Mouse (Mus musculus): ENCODE data around the gene Otulin.

Gene Otulin

DNA sequence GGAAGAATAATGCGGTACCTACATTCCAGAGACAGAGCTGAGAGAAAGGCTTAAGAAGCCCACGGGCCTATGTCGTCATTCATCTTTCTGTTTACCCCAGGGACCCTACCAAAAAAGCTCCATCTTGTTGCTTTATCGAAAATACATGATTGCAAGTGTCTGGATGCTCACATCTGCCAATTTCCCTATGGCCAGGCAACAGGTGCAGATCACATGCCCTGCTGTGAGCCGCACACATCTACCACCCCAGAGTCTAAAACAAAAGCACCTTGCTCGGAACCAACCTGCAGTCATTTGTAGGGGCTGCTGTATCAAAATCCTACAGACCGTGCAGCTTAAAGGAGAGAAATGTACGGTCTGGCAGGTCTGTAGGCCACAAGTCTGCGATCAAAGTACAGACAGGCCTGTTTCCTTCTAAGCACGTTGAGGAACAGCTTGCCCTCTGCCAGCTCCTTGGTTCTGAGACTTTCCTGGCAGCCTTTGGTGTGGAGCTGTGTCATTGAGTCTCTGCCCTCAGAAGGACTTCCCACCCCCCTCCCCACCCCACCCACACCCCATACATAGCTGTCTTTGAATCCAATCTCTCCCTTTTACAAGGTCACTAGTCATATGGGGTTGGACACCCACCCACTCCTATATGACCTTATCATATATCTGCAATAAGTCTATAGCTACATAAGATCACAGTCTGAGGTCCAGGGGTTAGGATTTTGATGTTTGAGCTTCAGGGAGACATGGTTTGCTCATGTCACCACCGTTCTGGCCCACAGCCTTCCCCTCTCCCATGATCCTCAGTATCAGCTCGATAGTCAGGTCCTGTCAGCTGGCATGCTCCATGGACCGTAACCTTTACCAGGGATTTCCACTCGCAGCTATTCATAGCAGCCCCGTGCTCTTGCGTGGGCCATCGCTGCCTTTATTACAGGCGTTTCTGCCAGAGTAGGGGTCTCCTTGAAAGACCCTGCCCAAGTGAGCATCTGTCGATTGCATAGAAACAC is 79.1 kb downstream of the Otulin start:
- in situ Hi-C loops (cut with MseI, MboI): no loop called here

DNA sequence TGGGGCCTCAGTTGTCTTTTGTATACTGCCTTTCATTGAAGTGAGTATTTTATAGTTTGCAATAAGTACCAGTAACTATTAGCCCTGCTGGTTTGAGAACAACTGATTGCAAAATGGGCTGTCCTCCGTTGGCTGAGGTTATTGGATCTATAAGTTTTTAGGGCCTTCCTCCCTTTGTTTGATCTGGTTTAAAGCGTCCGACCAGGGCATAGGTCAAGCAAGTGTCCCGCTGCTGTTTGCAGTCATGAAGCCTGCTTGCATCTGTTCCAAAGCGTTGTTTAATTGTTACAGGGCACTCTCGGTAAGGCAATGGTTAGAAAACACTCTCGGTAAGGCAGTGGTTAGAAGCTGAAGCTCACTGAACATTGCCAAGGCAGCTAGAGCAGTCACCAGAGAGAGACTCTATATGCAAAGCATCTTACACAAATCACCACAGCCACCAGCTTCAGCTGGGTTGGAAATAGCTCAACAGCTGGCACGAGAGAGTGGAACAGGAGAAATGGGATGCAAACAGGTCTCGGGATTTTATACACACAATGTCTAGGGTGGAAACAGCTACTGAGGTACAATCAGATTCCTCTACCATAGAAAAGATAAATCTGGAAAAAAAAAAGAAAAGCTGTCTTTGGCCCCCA is 80.0 kb downstream of the Otulin start:
- in situ Hi-C loops (cut with MseI, MboI): no loop called here

DNA sequence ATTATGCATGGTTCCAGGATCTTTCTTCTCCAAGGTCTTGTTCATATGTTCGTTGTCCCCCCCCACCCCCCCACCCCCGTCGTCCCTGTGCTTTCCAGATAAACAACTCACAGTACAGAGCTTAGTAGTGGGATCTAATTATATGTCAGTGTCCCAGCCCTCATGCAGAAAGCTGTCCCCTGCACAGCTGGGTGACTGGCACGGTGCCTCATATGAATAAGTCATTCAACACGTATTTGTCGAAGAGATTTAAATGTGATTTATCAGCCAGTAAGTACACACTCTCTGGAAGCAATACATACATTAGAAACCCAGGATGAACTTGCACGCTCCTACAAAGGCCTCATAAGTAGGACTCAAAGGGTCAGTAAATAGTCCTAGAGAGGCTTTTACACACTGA is 80.6 kb downstream of the Otulin start:
- in situ Hi-C loops (cut with MseI, MboI): no loop called here

DNA sequence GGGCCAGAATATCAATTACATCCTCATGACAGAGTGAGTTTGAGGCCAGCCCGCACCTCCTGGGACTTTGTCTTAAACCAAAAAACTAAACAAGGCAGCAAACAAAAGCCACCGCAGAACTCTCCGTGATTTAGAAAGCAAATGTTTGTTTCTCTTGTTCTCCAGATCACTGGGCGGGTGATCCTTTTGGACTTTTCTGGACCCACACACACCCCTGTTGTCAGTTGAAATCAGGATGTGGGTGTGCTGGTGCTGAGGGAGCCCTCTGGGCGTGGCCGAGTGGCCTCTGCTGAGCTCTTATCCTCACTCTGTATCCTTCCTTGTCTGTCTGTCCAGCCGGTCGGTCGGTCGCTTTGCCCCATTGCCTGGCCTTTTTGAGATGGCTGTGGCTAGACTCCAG is 81.4 kb downstream of the Otulin start:
- in situ Hi-C loops (cut with MseI, MboI): no loop called here

DNA sequence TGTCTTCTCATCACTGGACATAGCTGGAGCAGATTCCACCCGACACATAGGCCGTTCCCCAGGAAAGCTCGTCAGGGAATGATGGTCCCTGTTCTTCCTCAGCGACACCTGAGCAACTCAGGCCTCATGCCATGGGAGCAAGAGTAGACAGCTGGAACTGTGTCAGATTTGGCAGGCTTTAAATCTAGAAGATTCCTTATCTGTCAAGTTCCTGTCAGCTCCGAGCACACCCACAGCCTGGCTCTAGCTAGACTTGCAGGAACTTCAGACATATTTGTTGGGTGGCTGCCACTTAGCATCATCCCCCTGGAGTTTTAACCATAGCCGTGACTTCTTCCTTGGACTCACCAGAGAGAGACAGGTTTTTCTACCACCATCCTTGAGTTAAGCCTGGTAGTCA is 82.4 kb downstream of the Otulin start:
- in situ Hi-C loops (cut with MseI, MboI): no loop called here

DNA sequence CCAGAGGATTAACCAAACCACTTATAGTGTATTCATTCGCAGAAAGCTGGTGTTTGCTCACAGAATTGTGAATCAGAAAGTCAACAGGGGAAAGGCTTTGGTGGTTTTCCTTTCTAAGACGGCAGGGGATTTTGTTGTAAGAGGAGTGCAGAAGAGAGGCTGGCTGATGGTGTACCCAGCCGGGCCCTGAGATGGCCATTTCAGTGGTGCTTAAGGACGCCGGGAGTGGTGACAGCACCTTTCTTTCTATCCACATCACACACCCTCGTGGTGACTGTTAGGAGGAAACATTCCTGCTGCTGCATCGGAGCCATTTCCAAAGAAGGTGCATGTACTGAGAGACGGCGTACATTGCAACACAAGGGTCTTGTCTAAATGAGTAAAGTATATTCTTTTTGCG is 85.3 kb downstream of the Otulin start:
- in situ Hi-C loops (cut with MseI, MboI): no loop called here

DNA sequence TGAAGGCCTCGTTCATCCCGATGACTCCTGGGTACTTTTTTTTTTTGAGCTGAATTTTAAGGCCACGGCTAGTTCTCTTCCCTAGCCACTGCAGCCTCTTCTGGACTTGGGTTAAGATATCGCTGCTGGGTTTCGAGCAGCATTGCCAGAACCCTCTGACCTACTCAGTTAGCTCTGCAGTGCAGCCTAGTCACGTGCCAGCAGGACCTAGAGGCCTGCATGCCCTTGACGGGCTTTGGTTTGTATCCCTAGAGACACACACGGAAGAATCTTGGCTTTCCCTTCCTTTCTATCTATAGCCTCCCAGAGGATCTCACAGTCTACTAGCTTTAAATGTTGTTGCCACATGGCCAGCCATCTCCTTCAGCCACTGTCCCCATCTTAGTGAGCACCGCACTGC is 90.7 kb downstream of the Otulin start:
- in situ Hi-C loops (cut with MseI, MboI): loop anchor here in 1 of 2 experiments (5.0 kb wide), 1 partner anchor 72 kb away; the partner anchor contains the start of gene Ank

DNA sequence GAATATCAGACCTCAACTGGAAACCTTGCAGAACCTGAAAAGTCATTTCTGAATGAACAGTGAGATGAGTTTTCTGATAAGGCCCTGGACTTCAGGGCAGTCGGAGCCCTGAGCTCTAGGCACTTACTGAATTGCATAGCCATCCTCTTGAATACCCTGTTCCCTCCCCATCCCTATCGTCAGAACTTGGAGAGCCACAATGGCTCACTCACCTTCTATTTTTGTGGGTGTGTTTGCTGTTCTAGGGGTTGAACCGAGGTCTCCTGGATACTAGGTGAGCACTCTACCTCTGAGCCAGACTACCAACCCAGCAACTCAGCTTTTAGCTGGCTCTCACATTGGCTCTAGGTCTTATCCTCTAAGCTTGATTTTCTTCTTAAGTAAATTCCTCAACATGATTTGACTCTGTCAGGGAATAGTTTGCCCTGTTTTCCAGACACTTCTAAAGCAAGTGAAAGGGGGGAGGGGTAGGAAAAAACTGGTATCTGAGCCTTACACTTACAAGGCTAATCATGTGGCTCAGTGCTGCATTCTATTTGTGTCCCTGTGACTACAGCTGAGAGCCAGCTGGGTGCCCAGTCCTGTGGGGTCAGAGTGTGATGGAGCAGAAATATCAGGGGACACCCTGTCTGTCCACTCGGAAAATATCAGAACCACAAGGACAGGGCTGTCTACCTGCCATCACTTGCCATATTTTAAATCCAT is 92.8 kb downstream of the Otulin start:
- in situ Hi-C loops (cut with MseI, MboI): no loop called here

DNA sequence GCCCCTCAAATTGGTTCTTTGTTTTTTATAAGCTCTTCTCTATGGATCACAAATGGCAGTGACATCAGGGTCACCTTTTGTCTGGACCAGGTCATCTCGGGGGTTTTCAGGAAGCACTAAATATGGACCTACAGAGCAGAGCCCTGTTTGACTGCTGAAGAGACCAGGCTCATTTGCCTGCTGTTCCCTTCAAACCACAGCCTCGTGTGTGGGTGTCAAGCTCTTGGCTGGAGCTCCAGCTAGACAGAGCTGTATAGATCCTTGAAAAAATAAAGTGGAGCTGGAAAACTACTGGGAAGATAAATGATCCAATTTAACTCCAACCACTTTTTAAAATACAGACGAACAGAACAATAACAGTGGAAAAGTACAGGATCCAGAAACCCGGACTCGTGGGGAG is 93.7 kb downstream of the Otulin start:
- in situ Hi-C loops (cut with MseI, MboI): no loop called here

DNA sequence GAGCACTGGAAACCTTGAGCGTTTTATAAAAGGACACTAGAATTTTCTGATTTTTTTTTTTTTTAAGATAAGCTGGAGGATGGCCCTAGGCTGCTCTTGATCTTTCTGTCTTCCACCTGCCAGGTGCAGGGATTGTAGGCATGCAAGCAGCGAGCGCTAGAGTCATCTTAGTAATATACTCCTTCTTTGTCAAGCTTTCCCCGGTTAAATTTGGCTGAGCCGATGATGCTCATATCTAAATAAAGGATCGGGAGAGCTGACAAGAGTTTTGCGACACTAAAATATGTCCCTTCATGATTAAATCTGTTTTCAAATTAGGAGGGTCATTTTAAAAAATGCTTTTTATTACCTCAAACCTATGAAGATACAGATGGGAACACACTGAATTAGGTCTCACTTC is 94.3 kb downstream of the Otulin start:
- in situ Hi-C loops (cut with MseI, MboI): no loop called here

DNA sequence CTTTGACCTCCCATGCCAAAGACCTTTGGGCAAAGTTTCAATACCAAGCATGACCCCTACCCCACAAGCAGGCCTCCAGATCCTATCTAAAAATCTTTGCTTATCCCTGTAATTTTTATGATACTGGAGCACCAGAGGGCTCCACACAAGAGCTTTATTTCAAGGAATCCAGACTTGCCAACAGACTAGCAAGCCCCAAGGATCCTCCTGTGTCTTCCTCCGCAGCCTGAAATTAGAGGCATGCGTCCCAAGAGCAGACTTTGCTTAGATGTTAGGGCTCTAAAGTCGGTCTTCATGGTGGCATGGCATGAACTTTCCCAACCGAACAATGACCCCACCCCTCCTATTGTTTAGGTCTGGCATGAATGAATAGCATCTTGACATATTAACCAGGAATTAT is 94.8 kb downstream of the Otulin start:
- in situ Hi-C loops (cut with MseI, MboI): no loop called here

DNA sequence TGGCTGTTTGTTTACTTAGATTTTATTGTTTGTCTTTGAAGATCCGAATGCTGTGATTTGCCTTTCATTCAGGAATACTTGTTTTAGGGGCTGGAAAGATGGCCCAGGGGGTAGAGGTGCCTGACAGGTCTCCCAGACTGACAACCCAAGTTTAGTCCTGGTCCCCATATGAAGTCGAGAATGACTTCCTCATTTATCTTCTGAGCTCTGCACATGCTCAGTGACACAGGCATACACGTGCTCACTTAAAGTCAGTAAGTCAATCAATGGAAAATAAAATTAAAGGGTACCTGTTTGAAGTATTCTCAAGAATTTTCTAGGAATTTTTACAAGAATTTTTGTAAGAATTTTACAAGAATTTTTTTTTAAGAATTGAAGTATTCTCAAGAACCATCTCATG is 97.5 kb downstream of the Otulin start:
- in situ Hi-C loops (cut with MseI, MboI): no loop called here

DNA sequence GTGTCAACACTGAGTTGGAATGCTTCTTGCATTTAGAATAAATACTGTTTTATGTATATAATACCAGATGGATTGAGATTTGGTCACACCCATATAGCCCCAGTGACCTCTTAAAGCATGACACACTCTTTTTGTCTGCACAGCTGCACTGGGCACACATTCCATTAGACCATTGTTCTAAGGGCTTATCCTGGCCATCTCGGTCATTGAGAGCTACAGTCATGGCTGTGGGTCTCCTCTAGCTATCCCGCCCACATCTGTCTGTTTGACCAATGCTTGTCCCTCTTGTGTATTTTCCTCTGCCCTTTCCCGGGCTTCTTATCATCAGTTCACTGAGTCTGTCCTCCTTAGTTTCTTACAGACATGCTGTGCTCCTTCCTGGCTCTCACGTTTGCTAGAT is 100.5 kb downstream of the Otulin start:
- in situ Hi-C loops (cut with MseI, MboI): no loop called here

DNA sequence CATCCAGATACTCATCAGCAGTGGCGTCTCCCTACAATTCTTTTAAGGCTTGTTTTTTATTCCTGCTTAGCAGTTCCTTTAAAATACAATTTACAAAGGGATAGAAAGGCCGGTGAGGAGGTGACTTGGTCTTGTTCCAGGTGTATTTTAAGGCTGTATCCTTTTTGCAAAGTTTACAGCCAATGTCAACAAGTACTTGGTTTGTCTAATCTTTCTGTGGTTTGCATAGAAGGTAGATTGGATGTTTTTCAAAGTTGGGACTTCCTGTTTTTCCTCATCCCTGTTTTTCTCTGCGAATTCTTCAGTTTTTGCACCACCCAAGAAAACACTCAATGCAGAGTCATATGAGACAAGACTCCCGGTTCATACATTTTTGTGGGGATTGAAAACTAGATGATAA is 101.6 kb downstream of the Otulin start:
- in situ Hi-C loops (cut with MseI, MboI): no loop called here

DNA sequence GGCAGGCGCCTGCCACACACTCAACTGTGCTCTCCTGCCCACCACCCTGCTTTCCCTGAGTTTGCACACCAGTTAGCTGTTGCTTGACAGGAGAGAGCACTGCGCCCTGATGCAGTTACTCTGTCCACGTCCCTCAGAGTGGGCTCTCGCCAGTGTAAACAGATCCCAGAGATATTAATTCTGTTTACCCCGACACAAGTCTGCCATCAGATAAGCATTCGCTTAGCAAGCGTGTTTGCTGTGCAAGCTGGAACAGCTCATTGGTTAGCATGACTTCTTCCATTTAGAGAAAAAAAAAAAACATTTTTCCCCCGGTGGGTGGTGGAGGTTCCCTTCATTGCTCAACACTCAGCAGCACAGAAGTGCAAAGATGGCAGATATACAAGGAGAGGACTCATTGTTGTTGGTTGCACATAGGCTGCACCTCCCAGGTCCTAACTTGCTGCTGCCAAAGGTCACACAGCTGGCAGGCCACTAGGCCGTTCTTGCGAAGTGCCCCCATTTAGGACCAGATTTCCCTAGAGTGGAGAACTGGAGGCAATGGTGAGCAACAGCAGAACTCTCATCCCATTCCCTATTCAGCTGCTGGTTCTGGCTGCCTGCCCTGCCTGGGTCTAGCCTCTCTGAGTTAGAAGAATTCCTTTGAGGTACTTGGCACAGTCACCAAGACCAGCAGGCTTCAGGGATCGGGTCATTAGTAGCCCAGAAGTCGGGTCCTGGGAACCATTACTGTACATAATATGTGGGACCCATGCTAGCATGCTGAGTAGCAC is 105.1 kb downstream of the Otulin start:
- in situ Hi-C loops (cut with MseI, MboI): no loop called here

DNA sequence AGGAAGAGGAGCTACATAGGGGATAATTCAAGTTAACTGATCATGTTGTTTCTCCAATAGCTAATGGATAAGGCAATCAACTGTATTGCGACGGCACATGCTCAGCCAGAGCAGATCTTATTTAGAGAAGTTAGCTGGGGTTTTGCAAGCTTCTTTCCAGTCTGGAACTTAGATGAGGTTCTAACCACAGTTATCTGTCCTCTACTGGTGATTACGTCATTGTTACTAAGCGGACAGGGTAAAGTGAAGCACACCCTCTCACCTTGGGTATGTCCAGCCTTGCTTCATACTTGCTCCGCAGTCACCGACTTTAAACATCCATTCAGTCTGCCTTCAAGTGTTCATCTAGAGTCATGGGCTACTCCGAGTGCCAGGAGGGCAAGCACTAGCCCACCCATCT is 110.6 kb downstream of the Otulin start:
- in situ Hi-C loops (cut with MseI, MboI): no loop called here

DNA sequence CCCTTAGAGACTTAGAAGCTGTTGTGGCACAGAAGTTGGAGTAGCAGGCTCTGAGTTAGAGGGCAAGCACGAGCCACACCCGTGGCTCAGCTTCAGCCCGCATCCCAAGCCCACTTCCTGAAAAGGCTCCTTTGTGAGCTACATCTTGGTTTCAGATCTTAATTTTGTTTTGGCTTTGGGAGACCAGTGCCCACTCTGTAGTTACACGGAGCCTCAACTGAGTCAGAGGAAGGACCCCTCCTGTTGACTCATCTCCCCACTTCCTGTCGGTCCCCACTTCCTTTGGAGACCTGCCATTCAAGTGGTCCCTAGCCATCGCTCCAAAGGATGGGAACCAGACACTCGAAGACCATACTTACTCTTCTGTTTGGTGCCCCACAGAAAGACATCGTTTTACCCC is 112.5 kb downstream of the Otulin start:
- in situ Hi-C loops (cut with MseI, MboI): no loop called here

DNA sequence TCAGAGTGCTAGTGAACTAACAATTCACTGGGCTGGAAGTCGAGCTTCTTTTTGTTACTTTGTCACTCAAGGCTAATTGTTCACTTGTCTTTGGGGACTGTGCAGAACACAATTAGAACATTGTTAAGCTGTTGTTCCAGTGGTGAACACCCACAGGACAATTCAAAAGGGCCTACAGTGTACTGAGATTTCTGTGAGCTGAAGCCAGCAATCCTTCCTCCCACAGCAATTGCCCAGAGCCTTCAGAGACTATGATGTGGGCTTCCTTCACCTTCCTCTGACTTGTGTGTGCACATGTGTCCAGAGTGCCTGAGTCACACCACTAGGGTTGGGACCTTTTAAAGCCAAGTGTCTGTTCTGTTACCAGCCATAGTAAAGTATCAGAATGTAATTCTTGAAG is 113.6 kb downstream of the Otulin start:
- in situ Hi-C loops (cut with MseI, MboI): no loop called here

DNA sequence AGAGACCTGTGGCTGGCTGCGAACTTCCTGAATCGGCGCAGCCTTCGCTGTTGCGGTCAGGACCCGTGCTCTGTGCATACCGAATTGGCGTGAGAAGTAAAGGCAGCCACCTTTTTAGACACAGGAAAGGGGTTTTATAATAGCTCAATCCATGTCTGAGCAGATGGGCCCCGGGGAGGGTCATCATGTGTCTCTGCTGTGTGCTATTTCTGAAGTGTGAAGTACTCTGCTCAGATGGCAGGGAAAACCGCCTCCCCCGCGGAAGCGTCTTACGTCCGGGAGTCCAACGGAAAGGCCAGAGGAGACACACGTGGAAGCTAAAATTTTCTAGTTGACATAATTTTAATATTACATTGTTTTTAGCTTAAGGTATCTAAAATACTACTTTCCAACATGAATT is 121.5 kb downstream of the Otulin start:
- in situ Hi-C loops (cut with MseI, MboI): no loop called here

DNA sequence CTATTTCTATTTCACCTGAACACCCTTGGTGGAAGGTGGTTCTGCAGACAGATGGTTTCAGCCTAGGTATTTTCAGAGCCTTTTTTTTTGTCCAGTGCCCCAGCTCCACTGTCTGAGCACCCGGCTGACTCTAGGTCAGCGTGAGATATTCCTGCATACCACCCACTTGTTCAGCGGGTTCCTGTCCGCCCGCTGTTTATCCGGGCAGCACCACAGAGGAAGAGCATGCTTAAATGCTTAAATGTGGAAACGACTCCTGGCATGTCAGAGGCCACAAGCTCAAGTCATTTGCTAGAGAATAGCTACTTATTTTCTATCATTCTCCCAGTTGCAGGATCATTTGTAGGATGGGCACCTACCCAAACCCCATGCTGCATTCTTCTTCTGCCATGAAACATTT is 122.3 kb downstream of the Otulin start:
- in situ Hi-C loops (cut with MseI, MboI): no loop called here

DNA sequence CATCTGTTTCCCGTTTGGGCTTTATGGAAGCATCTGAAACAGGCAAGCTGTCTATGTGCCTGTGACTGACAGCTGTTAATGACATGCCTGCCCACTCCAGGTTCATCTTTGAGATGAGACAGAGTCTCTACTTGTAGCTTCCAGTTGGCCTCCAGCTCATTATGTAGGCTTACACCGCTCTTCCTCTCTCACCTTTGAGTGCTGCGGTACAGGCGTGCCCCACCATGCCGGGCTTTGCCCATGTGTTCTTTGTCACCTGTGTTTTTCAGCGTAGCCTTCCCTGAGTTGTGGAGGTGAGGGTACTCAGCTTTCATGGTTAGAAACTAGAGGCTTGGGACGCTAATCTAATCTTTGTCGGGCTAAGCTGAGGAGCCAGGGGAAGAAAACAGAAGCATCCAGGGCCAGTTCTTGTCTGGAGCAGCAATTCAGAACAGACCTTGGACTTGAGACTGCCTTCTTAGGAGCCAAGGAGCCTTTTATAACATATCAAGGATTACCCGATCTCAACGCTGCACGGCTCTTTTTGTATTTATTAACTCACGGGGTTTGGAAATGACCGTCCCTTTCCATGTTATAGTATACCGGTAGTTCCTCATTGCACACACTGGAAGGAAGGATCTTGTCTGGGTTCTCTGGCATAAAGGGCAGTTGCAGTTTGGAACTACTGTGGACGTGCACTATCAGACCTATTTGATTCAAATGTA is 123.4 kb downstream of the Otulin start:
- in situ Hi-C loops (cut with MseI, MboI): no loop called here

All from mouse trophoblast stem cell (cell line).